In genomic region chr3:96267541-96267940, GRCm38 (mm10) we compare ENCODE assay signal across 9 mouse cellular contexts. TPM values are rescaled to one million over a fixed set of nuclear protein-coding genes. Genes with fewer than 3 reads are reported as not detected.
DNase-seq lines count a peak whose midpoint lies in the region; ATAC-seq and TF ChIP-seq lines count a peak whose summit lies in the region.
"Had no signal": no experiment of that assay in that cellular context is flagged by ENCODE, and none has a peak within 500 bp of the region (broad histone marks: within the 10 kb centered on the region; RNA-seq: fewer than 3 reads in every experiment).

No protein-coding gene starts in this region.

- DNase-seq in heart, adult 2 months = no peak
- DNase-seq in heart, adult 9 months (ENCODE audit: low spot score in 2 of 2) = no peak
- DNase-seq in thymus, adult 2 months = no peak
- DNase-seq in thymus, postnatal 4 days = no peak
- no peak for DNase-seq in right cerebral cortex, adult 2 months (ENCODE audit: low spot score in 2 of 2)
- DNase-seq in left cerebral cortex, adult 8-10 months (ENCODE audit: low spot score in 2 of 2) = no peak
- DNase-seq: adrenal gland, postnatal 25 days had no signal

- intact Hi-C loops in heart, adult 2 months (cut with DNase I) = no loop called here

- no peak for ATAC-seq in limb, embryonic 13.5 days (ENCODE audit: low FRiP score, low read depth)
- no peak for ATAC-seq in megakaryocyte-erythroid progenitor cell, adult 5-6 weeks (replicated peaks; ENCODE audit: low FRiP score, low TSS enrichment, poor library complexity, severe bottlenecking)

- H3K79me2 ChIP-seq in heart, adult 2 months (replicated peaks; ENCODE audit: control insufficient read depth, insufficient read depth, low read length) = no peaks in the 10 kb centered on the region

- H3K9me3 ChIP-seq in limb, embryonic 13.5 days = no peaks in the 10 kb centered on the region

- H3K36me3 ChIP-seq in heart, adult 2 months (ENCODE audit: control insufficient read depth, insufficient read depth, low read length) = no peaks in the 10 kb centered on the region
- H3K36me3 ChIP-seq in thymus, adult 2 months (ENCODE audit: control insufficient read depth, insufficient read depth, low read length) = no peaks in the 10 kb centered on the region
- no peaks in the 10 kb centered on the region for H3K36me3 ChIP-seq in limb, embryonic 13.5 days

- H3K4me3 ChIP-seq in heart, adult 2 months = no peak overlapping the region
- H3K4me3 ChIP-seq in thymus, adult 2 months (ENCODE audit: control insufficient read depth, insufficient read depth, low read length) = no peak overlapping the region
- H3K4me3 ChIP-seq in limb, embryonic 13.5 days = no peak overlapping the region

- TF ChIP-seq POLR2A in heart, adult 2 months (IDR thresholded peaks at IDR 0.05; ENCODE audit: insufficient read depth, low read depth, low read length) = no peak
- no peak for TF ChIP-seq POLR2A in thymus, adult 2 months (IDR thresholded peaks at IDR 0.05; ENCODE audit: control insufficient read depth, extremely low read depth, insufficient read depth, low read length, poor library complexity)

- peak overlapping the region; percentile 93 for H3K27ac ChIP-seq in heart, adult 2 months
- peak overlapping the region; percentile 58 for H3K27ac ChIP-seq in thymus, adult 2 months (ENCODE audit: control insufficient read depth, insufficient read depth, low read length)
- peak overlapping the region; percentile 93 for H3K27ac ChIP-seq in limb, embryonic 13.5 days

- no peak for TF ChIP-seq CTCF in heart, adult 2 months (IDR thresholded peaks at IDR 0.05)
- no peak for TF ChIP-seq CTCF in thymus, adult 2 months (IDR thresholded peaks at IDR 0.05; ENCODE audit: borderline replicate concordance, control insufficient read depth, extremely low read depth, insufficient read depth, low read length, poor library complexity)

- H3K27me3 ChIP-seq in heart, adult 2 months (ENCODE audit: control insufficient read depth, insufficient read depth, low read length) = no peaks in the 10 kb centered on the region
- no peaks in the 10 kb centered on the region for H3K27me3 ChIP-seq in thymus, adult 2 months (ENCODE audit: control insufficient read depth, insufficient read depth, low read length)
- no peaks in the 10 kb centered on the region for H3K27me3 ChIP-seq in limb, embryonic 13.5 days

- peaks cover 8% of the 10 kb centered on the region for H3K4me1 ChIP-seq in heart, adult 2 months (ENCODE audit: control insufficient read depth, insufficient read depth, low read length)
- H3K4me1 ChIP-seq in thymus, adult 2 months (replicated peaks; ENCODE audit: control insufficient read depth, insufficient read depth, low read length) = peaks cover 10% of the 10 kb centered on the region
- peaks cover 17% of the 10 kb centered on the region for H3K4me1 ChIP-seq in limb, embryonic 13.5 days

- no peak for TF ChIP-seq EP300 in heart, adult 2 months (IDR thresholded peaks at IDR 0.05; ENCODE audit: insufficient read depth, low read depth, low read length)

- H3K4me2 ChIP-seq in limb, embryonic 13.5 days (replicated peaks) = peak overlapping the region; percentile 84

- 85% methylated on average over 4 of the region's 4 CpGs for WGBS in heart, adult 2 months
- WGBS in thymus, adult 2 months = 79% methylated on average over 4 of the region's 4 CpGs
- WGBS in limb, embryonic 13.5 days = 81% methylated on average over 4 of the region's 4 CpGs

- H3K9ac ChIP-seq in heart, adult 2 months (ENCODE audit: low read depth, low read length) = no peak overlapping the region
- H3K9ac ChIP-seq in limb, embryonic 13.5 days = no peak overlapping the region

RNA-seq across cellular contexts. Expression of gene Hist2h3b, which starts 0.9 kb away (rescaled TPM):
- 10 to 100 TPM; 11.5 to 18.3 TPM for total RNA-seq in heart, adult 2 months (2021)
- 0.94 and 5.2 TPM in 2 replicates for polyA plus RNA-seq in heart, adult 2 months (2012; rRNA removed)
- 1,135 and 1,442 TPM in 2 replicates for polyA plus RNA-seq in thymus, adult 2 months (2012; rRNA removed)
- polyA plus RNA-seq in limb, embryonic 13.5 days (2015; fragmentation: Nextera tagmentation; extraction: Ambion mirVana) = 85.5 and 91.9 TPM in 2 replicates
- total RNA-seq in megakaryocyte-erythroid progenitor cell, adult 5-6 weeks (2014; fragmentation: Nextera tagmentation) = 432 and 521 TPM in 2 replicates
- total RNA-seq in megakaryocyte-erythroid progenitor cell, adult 5-6 weeks (2017) = 172 and 646 TPM in 2 replicates
- 10 to 100 TPM; 45.5 to 68.8 (median 61.8) TPM for total RNA-seq in left cerebral cortex, adult 8-10 months (2022)

RNA-seq across cellular contexts. Expression of gene Hist2h2bb, which starts 2.0 kb away (rescaled TPM):
- total RNA-seq in heart, adult 2 months (2021) = 10 to 100 TPM; 34.1 to 34.7 TPM
- 1.2 TPM in 1 of 2 replicates, not detected in the other for polyA plus RNA-seq in heart, adult 2 months (2012; rRNA removed)
- polyA plus RNA-seq in thymus, adult 2 months (2012; rRNA removed) = 163 and 177 TPM in 2 replicates
- polyA plus RNA-seq in limb, embryonic 13.5 days (2015; fragmentation: Nextera tagmentation; extraction: Ambion mirVana) = 13.3 and 15.5 TPM in 2 replicates
- total RNA-seq in megakaryocyte-erythroid progenitor cell, adult 5-6 weeks (2014; fragmentation: Nextera tagmentation) = 1,021 and 1,485 TPM in 2 replicates
- total RNA-seq in megakaryocyte-erythroid progenitor cell, adult 5-6 weeks (2017) = 6,042 and 11,084 TPM in 2 replicates
- 100 to 1,000 TPM; 160 to 229 (median 192) TPM for total RNA-seq in left cerebral cortex, adult 8-10 months (2022)

RNA-seq across cellular contexts. Expression of gene Hist2h4, which starts 4.4 kb away (rescaled TPM):
- 10 to 100 TPM; 11.6 to 14.0 TPM for total RNA-seq in heart, adult 2 months (2021)
- polyA plus RNA-seq in heart, adult 2 months (2012; rRNA removed) = 1.1 and 1.4 TPM in 2 replicates
- polyA plus RNA-seq in thymus, adult 2 months (2012; rRNA removed) = 87.7 and 101 TPM in 2 replicates
- 15.5 and 16.9 TPM in 2 replicates for polyA plus RNA-seq in limb, embryonic 13.5 days (2015; fragmentation: Nextera tagmentation; extraction: Ambion mirVana)
- total RNA-seq in megakaryocyte-erythroid progenitor cell, adult 5-6 weeks (2014; fragmentation: Nextera tagmentation) = 76.1 and 135 TPM in 2 replicates
- total RNA-seq in megakaryocyte-erythroid progenitor cell, adult 5-6 weeks (2017) = 49.9 and 105 TPM in 2 replicates
- total RNA-seq in left cerebral cortex, adult 8-10 months (2022) = 10 to 100 TPM; 27.2 to 32.5 (median 29.5) TPM

RNA-seq across cellular contexts. Expression of gene Hist2h3c1, which starts 21.1 kb away (rescaled TPM):
- not detected for total RNA-seq in heart, adult 2 months (2021)
- polyA plus RNA-seq in heart, adult 2 months (2012; rRNA removed) = not detected in 2 replicates
- not detected in 2 replicates for polyA plus RNA-seq in thymus, adult 2 months (2012; rRNA removed)
- polyA plus RNA-seq in limb, embryonic 13.5 days (2015; fragmentation: Nextera tagmentation; extraction: Ambion mirVana) = 0.73 TPM in 1 of 2 replicates, not detected in the other
- 2.9 and 4.4 TPM in 2 replicates for total RNA-seq in megakaryocyte-erythroid progenitor cell, adult 5-6 weeks (2014; fragmentation: Nextera tagmentation)
- total RNA-seq in megakaryocyte-erythroid progenitor cell, adult 5-6 weeks (2017) = not detected in 2 replicates
- not detected for total RNA-seq in left cerebral cortex, adult 8-10 months (2022)
- total RNA-seq: adrenal gland, postnatal 25 days had no signal

RNA-seq across cellular contexts. Expression of gene Hist2h2aa1, which starts 22.2 kb away (rescaled TPM):
- 10 to 100 TPM in 1 of 2 experiments, 1 to 10 TPM in 1; 7.1 to 13.0 TPM for total RNA-seq in heart, adult 2 months (2021)
- polyA plus RNA-seq in heart, adult 2 months (2012; rRNA removed) = 60.4 and 124 TPM in 2 replicates
- polyA plus RNA-seq in thymus, adult 2 months (2012; rRNA removed) = 565 and 592 TPM in 2 replicates
- polyA plus RNA-seq in limb, embryonic 13.5 days (2015; fragmentation: Nextera tagmentation; extraction: Ambion mirVana) = 19.0 and 30.4 TPM in 2 replicates
- 17.9 and 44.2 TPM in 2 replicates for total RNA-seq in megakaryocyte-erythroid progenitor cell, adult 5-6 weeks (2014; fragmentation: Nextera tagmentation)
- total RNA-seq in megakaryocyte-erythroid progenitor cell, adult 5-6 weeks (2017) = 5,412 and 6,422 TPM in 2 replicates
- 10 to 100 TPM in 2 of 4 experiments, 1 to 10 TPM in 2; 5.2 to 28.7 (median 10.2) TPM for total RNA-seq in left cerebral cortex, adult 8-10 months (2022)

Comparison
In these comparisons a context has a peak if more than half of its experiments do, and no peak if none do; other contexts are left out.
1. RNA of gene Hist2h2bb, which starts 2.0 kb away (total RNA-seq): 1,021 to 11,084 TPM in megakaryocyte-erythroid progenitor cell, adult 5-6 weeks and 160 to 229 TPM in left cerebral cortex, adult 8-10 months; 34.1 to 34.7 TPM in heart, adult 2 months; every median in the first group is over 4 times any median in the second.
2. Peak in every context shown above with its lines, with median percentiles within 50 percentile points of each other: H3K27ac ChIP-seq.